Mouse (Mus musculus): ENCODE measurements around the gene Clnk.

GRCm38 (mm10) chr5:38850171-38850570 is 26.4 kb downstream of the Clnk start:
- TF ChIP-seq POLR2A (IDR thresholded peaks at IDR 0.05; ENCODE audit: low read depth, low read length) (no peak), CTCF (conservative IDR thresholded peaks at IDR 0.05; ENCODE audit: insufficient read depth, insufficient read length, low read depth, low read length) (no peak)

Data from kidney, adult 2 months (tissue).